Mouse (Mus musculus) embryonic stem cell, embryonic (primary cell): ENCODE measurements around the gene Mthfd1l.

Experiments
- CTCF ChIA-PET, 4 experiments: fragments of 300-600 bp in 2 of 4; fragments of 350-600 bp in 2 of 4; sonication (Branson Sonifier 250); formaldehyde crosslinking; loops; one replicate each; lab custom pipeline; 2022; ENCODE audit warnings: inconsistent platforms in 2 of 4; lab: Charles Lee
- POLR2A ChIA-PET, 4 experiments: fragments of 300-600 bp in 2 of 4; fragments of 350-600 bp in 2 of 4; sonication (Branson Sonifier 250); formaldehyde crosslinking; loops; one replicate each; lab custom pipeline; 2022; ENCODE audit warnings: antibody characterized with exemption in 4 of 4, inconsistent platforms in 1 of 4; lab: Charles Lee

Mthfd1l gene

DNA sequence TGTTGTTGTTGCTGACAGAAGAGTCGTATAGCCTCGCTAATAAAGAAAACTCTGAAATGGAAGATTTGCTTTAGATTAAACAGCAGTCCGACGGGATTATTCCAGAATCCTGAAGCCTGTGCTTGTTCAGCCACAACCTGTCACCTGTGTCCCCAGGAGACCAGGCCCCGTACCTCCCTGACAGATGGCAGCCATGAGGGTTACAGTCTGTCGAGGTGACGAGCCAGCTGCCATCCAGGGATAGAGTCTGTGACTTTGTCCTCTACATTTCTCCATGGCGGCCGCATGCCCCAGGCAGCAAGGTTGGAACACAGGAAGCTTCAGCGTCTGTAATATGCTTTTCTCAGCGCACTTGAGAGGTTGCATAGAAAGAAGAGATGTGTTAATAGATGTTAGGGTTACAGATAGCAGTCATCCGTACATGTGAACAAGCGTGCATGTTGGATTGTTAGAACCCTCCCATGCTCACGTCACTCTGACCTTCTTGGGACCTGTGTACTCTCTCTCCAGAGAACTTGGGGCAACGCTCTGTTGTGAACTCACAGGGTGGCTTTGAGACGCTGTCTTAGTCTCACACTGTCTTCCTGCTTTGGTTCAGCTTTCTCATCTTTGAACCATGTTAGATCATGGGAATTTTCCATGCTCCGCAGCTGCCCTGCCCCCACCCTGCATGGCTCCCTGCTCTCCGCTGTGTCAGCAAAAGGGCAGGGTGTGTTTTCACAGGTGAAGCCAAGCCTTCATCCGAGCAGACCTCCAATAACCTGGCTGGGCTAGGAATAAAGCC is 80.6 kb downstream of the Mthfd1l start:
- CTCF ChIA-PET, result interaction anchor here in 1 of 4 experiments (0.6 kb wide), 1 partner anchor 95 kb away, joined by 3 read pairs; no protein-coding TSS in a partner anchor
- POLR2A ChIA-PET, result interaction anchor here in 1 of 4 experiments (0.9 to 1.2 kb wide), 2 partner anchors 11 kb away, joined by 4 read pairs; no protein-coding TSS in a partner anchor

DNA sequence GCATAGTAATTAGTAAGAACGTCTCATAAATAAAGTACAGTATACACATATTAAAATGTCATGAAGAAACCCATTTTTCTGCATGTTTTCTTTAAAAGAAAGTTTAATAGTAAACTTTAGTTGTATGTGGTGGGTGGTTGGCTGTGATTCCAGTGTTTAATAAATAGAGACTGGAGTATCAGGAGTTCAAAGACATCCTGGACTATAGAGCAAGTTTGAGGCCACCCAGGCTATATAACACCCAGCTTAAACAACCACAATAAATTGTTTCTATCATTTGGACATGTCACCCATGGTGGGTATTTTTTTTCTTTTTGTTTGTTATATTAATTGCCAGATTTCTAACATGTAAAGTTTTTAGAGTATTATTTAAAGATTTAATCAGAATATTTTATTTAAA is 81.7 kb downstream of the Mthfd1l start:
- ChIA-PET POLR2A (no interaction called here), CTCF (no interaction called here)

DNA sequence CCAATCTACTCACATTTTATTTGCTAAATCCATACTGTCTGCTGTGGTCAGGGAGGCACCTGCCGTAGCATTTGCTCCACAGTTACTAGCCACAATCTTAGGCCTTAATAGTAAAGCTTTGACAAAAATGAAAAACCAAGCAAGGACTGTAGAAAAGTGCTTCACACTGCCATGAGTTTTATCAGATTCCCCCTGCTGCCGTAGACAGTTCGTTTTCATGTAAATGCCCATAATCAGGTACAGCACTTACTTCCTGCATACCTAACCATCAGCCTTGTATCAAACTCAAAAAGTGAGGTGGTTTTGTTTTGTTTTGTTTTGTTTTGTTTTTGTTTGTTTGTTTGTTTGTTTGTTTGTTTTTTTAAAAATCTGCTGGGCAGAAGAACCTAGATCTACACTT is 84.5 kb downstream of the Mthfd1l start:
- CTCF ChIA-PET, result no interaction called here
- POLR2A ChIA-PET, result interaction anchor here in 1 of 4 experiments (0.6 to 1.0 kb wide), 2 partner anchors 35 to 186 kb away, joined by 3 read pairs; no protein-coding TSS in a partner anchor

DNA sequence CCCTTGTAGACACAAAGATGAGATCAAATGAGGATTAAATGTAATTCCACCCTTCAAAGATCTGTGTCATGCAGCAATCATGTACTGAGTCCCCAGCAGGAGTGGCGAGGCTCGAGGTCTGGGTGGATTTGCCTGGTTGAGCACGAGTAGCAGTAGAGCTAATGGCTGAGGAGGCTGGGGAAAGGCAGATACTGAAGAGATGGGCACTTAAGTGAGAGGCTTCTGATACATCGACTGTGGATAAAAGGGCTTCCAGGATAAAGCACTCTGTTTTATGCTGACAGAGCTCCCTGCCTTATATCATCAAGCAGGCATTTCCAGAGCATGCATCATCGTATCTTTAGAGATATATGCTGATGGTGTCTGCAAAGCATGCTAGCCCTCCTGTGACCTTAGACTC is 84.9 kb downstream of the Mthfd1l start:
- CTCF ChIA-PET, result no interaction called here
- POLR2A ChIA-PET, result interaction anchor here in 1 of 4 experiments (1.0 kb wide), 1 partner anchor 35 kb away, joined by 3 read pairs; no protein-coding TSS in a partner anchor

DNA sequence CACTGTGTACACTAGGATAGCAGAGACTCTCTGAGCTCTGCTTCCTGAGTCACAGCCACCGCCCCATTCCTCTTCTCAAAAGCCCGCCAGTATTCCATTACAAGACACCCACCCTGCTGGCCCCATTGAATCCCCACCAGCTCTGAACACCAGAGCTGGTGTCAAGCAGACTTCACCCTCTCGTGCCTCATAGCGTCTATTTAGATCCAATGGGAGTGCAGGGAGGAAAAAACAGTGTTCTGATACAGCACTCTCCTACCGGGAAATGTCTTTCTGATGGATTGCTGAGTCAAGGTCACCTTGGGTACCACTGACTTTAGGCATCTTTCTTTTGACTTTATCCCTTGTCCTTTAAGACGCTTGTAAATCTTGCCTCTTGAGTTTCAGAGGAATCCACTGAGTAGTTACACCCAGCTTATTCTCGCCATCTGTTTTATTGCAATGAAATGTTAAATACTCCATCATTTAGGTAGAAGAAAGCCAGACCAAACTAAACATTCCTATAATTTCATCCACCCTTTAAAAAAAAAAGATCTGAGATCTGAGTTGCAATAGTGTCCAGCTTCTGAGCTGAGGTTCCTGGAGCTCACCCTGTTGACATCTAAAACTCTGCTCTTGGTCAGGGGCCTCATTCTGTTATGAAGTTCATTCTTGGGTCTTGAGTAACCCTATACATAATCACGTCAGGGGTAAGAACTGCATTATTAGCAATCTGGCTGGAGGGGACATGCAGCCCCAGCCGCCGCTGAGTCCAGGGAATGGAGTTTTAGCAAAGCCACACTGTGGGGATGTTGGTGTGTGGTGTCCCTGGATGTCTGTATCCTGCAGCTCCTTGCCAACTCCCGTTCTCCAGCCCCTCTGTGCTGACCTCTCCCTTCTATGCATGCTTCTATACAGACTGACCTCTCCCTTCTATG is 88.4 kb downstream of the Mthfd1l start:
- POLR2A ChIA-PET, result interaction anchor here in 3 of 4 experiments (0.6 to 2.0 kb wide), 17 partner anchors 8 to 182 kb away, joined by 3 to 9 read pairs (median 4); partner anchors contain the start of gene Mthfd1l (in 1 of the 3)
- CTCF ChIA-PET, result interaction anchor here in 2 of 4 experiments (0.8 to 1.1 kb wide), 4 partner anchors 27 to 344 kb away, joined by 3 read pairs; no protein-coding TSS in a partner anchor

DNA sequence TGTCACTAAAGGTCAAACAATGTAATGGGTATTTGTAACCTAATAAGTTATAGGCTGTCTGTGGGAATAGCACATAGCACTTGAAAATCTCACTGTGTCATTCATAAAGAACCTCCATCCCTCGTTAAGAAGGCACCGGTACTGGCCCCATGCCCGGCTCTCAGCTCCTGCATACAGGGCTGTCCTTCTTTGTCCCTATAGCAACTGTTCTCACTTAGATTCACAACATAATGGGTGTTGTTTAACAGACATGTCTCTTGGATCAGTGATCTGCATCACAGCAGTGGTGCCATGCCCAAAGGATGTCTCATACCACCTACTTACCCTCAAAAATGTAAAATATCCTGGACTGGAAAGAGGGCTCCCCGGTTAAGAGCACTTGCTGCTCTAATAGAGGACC is 90.6 kb downstream of the Mthfd1l start:
- POLR2A ChIA-PET, result interaction anchor here in 1 of 4 experiments (0.6 to 1.0 kb wide), 2 partner anchors 13 to 172 kb away, joined by 3 read pairs; no protein-coding TSS in a partner anchor
- CTCF ChIA-PET, result no interaction called here

DNA sequence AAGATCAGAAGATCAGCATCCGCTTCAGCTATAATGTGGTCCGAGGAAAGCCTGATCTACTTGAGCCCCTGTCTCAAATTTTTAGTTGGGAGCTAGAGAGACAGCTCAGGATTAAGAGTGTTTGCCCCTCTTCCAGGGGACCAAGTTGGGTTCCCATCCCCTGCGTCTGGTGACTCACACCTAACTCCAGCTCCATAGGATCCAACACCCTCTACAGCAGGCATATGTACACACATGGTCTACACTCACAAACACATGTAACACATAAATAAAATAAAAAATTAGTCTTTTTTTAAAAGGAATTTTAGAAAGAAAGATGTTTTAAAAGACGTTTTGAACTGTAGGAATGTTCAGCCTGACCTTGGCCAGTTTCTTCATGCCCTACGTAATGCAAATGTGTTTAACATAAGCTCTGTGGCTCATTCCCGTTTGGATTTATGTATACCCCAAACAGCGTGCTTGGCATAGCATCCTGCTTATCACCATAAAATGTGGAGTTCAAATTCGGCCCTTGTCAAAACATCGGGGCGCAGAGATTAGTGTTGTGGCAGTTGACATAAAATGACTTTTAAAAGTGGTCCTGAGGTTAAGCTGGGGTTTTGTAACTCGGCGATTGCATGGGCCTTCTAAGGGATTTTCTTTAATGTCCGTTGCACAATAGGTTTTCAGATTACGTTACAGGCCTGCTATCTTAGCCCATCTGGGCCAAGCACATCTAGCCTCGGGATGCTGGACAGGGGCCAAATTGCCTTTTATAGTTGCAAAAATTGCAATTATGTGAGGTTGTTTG is 92.6 kb downstream of the Mthfd1l start:
- CTCF ChIA-PET, result interaction anchor here in 1 of 4 experiments (0.6 kb wide), 1 partner anchor 339 kb away, joined by 3 read pairs; no protein-coding TSS in a partner anchor
- POLR2A ChIA-PET, result interaction anchor here (0.5 to 2.0 kb wide), 7 partner anchors 9 to 964 kb away, joined by 3 to 7 read pairs (median 5); no protein-coding TSS in a partner anchor

DNA sequence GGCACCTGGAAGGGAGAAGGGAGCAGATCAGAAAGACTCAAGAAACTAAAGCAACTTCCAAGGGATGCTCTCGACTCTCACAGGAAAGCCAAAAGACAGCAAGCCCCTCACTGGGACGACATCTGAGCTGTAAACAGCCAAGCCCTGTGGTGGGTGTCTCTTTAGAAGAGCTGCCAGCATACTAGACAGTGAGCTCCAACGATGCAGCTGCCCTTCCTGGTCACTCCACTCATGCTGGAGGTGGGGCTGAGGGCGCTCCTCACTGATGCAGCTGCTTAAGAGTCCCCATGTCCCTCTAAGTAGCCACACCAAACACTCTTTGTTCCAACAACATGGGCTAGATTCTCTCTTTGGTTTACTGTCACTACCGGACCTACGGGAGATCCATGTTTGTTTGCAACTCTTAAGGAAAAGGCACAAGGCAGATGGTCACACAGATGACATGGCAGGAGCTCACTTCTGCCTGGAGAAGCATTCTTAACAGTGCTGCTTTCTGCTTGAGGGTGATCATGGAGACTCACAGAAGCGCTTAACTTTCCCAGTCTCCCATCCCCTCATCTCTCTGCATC is 96.4 kb downstream of the Mthfd1l start:
- ChIA-PET CTCF (interaction anchor here in 1 of 4 experiments (0.7 kb wide), 1 partner anchor 45 kb away, joined by 4 read pairs; no protein-coding TSS in a partner anchor), POLR2A (interaction anchor here in 2 of 4 experiments (0.6 to 1.9 kb wide), 7 partner anchors 8 to 100 kb away, joined by 3 to 6 read pairs (median 3); no protein-coding TSS in a partner anchor)

DNA sequence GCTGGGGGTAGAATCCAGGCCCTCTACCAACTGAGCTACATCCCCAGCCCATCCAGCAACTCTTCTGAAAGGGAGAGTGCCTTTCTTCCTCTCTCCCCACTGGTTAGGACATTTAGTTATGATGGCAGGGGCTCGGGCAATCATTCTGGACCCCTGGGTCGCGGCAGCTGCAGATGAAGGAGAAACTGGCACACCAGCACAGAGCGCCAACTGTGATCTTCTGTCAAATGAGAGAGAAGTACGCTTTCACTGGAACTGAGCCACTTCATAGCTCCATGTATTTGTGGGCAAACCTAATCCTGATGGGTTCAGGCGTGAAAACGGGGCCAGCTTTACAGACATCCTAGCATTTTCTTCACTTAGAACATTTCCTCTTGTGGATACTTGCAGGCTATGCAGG is 97.1 kb downstream of the Mthfd1l start:
- POLR2A ChIA-PET, result interaction anchor here in 2 of 4 experiments (1.1 to 1.9 kb wide), 7 partner anchors 8 to 97 kb away, joined by 3 to 6 read pairs (median 4); partner anchors contain the start of gene Mthfd1l (in 1 of the 2)

DNA sequence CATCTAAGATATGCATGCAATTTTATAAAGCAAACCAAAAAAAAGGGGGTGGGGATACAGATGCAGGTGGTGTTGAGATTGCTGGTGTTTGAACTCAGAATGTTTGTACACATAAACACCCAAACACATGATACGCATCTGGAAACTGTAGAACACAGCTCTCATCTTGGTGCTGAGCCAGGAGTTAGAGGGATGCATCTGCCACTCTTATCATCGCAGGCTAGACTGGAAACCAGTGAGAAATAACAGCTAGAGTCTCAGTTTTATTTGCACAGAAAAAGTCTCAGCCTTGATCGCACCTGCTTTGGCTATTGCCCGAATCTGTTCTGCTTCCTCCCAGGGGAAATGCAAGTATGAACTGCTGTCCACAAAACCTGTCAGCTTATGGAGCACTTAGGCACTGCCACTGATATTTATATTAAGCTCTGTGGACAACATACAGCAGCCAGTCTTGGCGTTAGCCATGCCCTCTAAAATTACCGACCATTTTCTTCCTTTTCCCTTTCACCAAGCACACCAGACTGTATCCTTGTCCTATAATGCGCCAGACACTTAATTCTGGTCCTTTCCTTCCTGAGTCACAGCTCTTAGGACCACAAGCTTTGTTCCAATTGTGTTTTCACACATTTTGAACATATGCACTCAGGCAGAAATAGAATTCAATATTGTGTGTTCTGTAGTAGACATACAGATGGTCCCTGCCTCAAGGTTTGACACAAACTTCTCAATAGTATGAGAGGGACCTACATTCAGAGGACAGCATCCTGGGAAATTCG is 98.3 kb downstream of the Mthfd1l start:
- CTCF ChIA-PET, result interaction anchor here in 1 of 4 experiments (0.6 kb wide), 1 partner anchor 17 kb away, joined by 3 read pairs; no protein-coding TSS in a partner anchor
- POLR2A ChIA-PET, result interaction anchor here in 3 of 4 experiments (0.5 to 1.9 kb wide), 14 partner anchors 9 to 318 kb away, joined by 3 to 6 read pairs (median 4); partner anchors contain the start of gene Mthfd1l (in 1 of the 3)

More for the DNA sequence above, 97.1 kb downstream of the Mthfd1l start:
- CTCF ChIA-PET, result interaction anchor here in 1 of 4 experiments (0.6 kb wide), 1 partner anchor 335 kb away, joined by 4 read pairs; no protein-coding TSS in a partner anchor

DNA sequence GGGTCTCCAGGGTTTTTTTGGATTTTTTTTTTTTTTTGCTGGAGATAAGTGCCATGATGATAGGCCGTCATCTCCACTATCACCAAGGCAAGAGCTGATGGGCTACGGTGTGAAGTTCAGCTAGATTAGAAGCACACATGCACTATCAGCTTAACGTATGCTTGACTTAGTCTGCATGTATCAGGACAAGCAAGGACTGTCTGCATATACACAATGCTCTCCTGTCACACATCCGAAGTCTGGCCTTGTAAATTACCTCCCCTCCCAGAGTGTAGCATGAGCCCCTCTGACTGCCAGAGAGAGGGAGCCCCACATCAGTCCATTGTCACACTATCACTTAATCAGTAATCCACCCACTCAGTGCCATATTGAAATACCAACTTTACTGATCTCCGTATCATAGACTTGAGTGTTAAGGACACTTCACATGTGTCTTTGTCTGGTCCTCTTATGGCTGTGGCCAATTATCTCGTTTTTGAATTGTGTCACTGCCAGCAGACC is 99.0 kb downstream of the Mthfd1l start:
- POLR2A ChIA-PET, result interaction anchor here in 3 of 4 experiments (0.5 to 1.3 kb wide), 8 partner anchors 10 to 173 kb away, joined by 3 to 6 read pairs (median 3); no protein-coding TSS in a partner anchor

DNA sequence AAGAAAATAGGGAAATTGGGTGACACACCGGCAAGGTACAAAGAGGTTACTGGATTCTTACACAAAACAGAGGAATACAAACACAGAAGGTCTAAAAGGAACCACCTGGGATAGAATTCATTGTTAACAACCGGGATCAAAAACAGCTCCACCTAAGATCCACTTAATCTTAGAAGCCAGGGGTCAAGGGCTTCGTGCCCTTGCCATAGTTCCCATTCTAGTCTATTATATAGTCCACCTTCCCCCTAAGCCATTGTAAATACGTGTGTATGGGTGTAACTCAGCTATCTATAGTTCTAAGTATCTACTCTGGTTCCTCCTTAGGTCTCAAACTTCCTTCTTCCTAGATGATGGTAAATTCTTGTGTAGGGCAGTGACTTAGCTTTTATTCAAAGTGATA is 99.6 kb downstream of the Mthfd1l start:
- CTCF ChIA-PET, result interaction anchor here in 1 of 4 experiments (1.1 kb wide), 1 partner anchor 1155 kb away, joined by 3 read pairs; no protein-coding TSS in a partner anchor
- POLR2A ChIA-PET, result interaction anchor here in 3 of 4 experiments (0.6 to 1.3 kb wide), 3 partner anchors 11 to 98 kb away, joined by 3 read pairs; no protein-coding TSS in a partner anchor

More for the DNA sequence above, 99.0 kb downstream of the Mthfd1l start:
- CTCF ChIA-PET, result interaction anchor here in 1 of 4 experiments (0.6 kb wide), 1 partner anchor 17 kb away, joined by 3 read pairs; no protein-coding TSS in a partner anchor

DNA sequence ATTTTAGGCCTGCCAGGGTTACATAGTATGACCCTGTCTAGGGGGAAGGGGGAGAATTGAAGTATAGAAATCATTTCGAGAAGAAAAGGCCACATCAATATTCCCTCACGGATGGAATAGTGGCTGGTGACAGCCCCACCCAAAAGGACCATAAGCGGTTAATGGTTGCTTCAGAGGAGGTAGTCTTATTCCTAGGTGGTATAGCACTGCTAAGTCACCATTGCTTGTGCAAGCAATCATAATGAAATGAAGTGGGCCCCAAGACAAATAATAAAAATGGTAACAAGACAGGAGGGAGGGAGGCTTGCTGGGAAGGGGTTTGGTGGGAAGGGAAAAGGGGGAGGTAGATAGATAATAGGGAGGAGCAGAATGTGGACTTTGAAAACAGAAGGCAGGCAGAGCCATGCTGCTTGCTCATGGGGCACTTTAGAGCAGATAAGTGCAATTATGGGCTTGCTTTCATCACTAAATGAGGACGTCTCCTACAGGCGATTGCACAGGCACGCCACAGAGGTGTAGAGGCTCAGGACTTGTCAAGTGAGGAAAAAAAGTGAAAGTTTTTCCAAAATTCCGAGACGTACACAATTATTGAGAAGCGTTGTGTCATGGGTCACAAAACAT is 105.4 kb downstream of the Mthfd1l start:
- POLR2A ChIA-PET, result interaction anchor here in 1 of 4 experiments (0.6 kb wide), 1 partner anchor 18 kb away, joined by 3 read pairs; no protein-coding TSS in a partner anchor

DNA sequence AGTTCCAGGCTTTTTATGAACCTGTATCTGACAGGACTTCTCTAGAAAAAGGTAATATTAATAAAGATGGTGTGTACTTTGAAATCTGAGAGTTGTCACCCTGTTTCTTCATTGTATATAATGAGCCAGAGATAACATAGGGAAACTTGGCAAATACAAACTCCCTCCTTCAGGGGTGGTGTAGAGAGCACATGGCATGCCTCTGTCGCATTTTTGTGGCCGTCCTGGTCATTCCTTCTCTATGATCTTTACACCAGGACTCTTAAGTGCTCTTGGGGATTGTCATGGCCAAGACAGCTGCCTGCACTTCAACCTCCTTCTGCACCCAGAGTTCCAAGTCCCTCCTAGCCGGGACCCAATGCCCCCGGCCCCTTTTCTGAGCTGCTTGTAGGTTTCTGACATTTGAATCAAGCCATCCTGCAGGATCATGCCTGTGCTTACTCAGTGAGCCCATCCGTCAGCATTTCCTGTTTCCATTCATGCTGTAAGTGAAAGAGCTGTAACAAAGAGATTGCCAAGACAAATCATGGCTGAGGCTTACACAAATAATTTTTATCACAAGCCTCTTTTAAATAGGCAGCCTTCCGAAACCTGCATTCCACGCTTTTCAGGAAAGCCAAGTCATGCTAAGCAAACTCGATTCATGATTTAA is 106.2 kb downstream of the Mthfd1l start:
- CTCF ChIA-PET, result interaction anchor here in 2 of 4 experiments (0.7 to 1.0 kb wide), 2 partner anchors 10 kb away, joined by 3 read pairs; no protein-coding TSS in a partner anchor
- POLR2A ChIA-PET, result interaction anchor here in 2 of 4 experiments (0.6 to 1.4 kb wide), 12 partner anchors 10 to 164 kb away, joined by 3 to 5 read pairs (median 3); partner anchors contain the start of gene Mthfd1l (in 1 of the 2)

More for the DNA sequence above, 105.4 kb downstream of the Mthfd1l start:
- CTCF ChIA-PET, result no interaction called here
